Mouse (Mus musculus) C2C12 (cell line): ENCODE measurements around the gene Nol4l. TPM values are rescaled to one million over a fixed set of nuclear protein-coding genes. Genes with fewer than 3 reads are reported as not detected.

Source experiments
- H3K27me3 ChIP-seq: one replicate; pipeline ENCODE4 v1.6.1; 2011; ENCODE audit not compliant: control insufficient read depth, insufficient read depth, insufficient read length
- H3K36me3 ChIP-seq: one replicate; pipeline ENCODE4 v1.6.1; 2011; ENCODE audit not compliant: control insufficient read depth, insufficient read depth
- H3K4me3 ChIP-seq: one replicate; pipeline ENCODE4 v1.5.1; 2011; ENCODE audit warnings: mild to moderate bottlenecking, control low read depth; ENCODE audit not compliant: poor library complexity, insufficient read depth, severe bottlenecking
- H3K79me2 ChIP-seq: one replicate; pipeline ENCODE4 v1.6.1; 2011; ENCODE audit not compliant: control insufficient read depth, insufficient read depth
- H3K79me3 ChIP-seq: one replicate; pipeline ENCODE4 v1.6.1; 2011; ENCODE audit warnings: low read depth, control low read depth
- H3ac ChIP-seq: one replicate; pipeline ENCODE3; 2011; ENCODE audit warnings: low read depth; ENCODE audit not compliant: control insufficient read depth, insufficient read length
- CEBPB ChIP-seq: IDR thresholded peaks from one replicate; pipeline ENCODE4 v1.6.1; 2011; ENCODE audit warnings: low read depth, mild to moderate bottlenecking, control low read depth, moderate library complexity
- CTCF ChIP-seq: IDR thresholded peaks from one replicate; pipeline ENCODE4 v1.5.1; 2011; ENCODE audit not compliant: control insufficient read depth, insufficient read depth, insufficient read length
- FOSL1 ChIP-seq: IDR thresholded peaks from one replicate; pipeline ENCODE4 v1.8.0; 2011; ENCODE audit warnings: mild to moderate bottlenecking, low read length; ENCODE audit not compliant: poor library complexity, insufficient read depth, severe bottlenecking
- MAX ChIP-seq: IDR thresholded peaks from one replicate; pipeline ENCODE4 v1.6.1; 2011; ENCODE audit warnings: mild to moderate bottlenecking, control low read depth
- MYOD1 ChIP-seq: IDR thresholded peaks from one replicate; pipeline ENCODE4 v1.6.1; 2011; ENCODE audit warnings: low read depth; ENCODE audit not compliant: control insufficient read depth, insufficient read length
- MYOG ChIP-seq: IDR thresholded peaks from one replicate; pipeline ENCODE4 v1.6.1; 2011; ENCODE audit not compliant: control insufficient read depth, insufficient read length; ENCODE audit errors: extremely low read depth
- USF1 ChIP-seq: IDR thresholded peaks from one replicate; pipeline ENCODE4 v1.6.1; 2011; ENCODE audit warnings: low read depth, mild to moderate bottlenecking, control low read depth, moderate library complexity
- polyA plus RNA-seq: library from polyadenylated mRNA; unstranded; fragments of >200 nt; fragmentation: generic; extraction: Trizol; gene quantifications from one replicate; pipeline ENCODE4 v1.2.1, GENCODE M21; 2012; ENCODE audit warnings: missing spikeins

Gene Nol4l
- polyA plus RNA-seq, 1 experiment = 0.42 TPM

GRCm38 (mm10) chr2:153484071-153484470 lies 45.7 kb downstream of the Nol4l start:
- Histone ChIP-seq H3K79me2 (no peaks in the 10 kb centered on the region), H3K4me3 (no peak overlapping the region), H3K27me3 (peaks cover 30% of the 10 kb centered on the region), H3ac (no peak overlapping the region), H3K79me3 (no peaks in the 10 kb centered on the region), H3K36me3 (no peaks in the 10 kb centered on the region)
- TF ChIP-seq CTCF (no peak), MYOD1 (no peak), CEBPB (no peak), USF1 (no peak), MAX (no peak), MYOG (no peak), FOSL1 (no peak)

GRCm38 (mm10) chr2:153483118-153483983 lies 46.4 kb downstream of the Nol4l start:
- no peaks in the 10 kb centered on the region for H3K79me2 ChIP-seq
- H3K27me3 ChIP-seq = peaks cover 30% of the 10 kb centered on the region
- no peak for TF ChIP-seq CEBPB
- no peak for TF ChIP-seq FOSL1
- no peak for TF ChIP-seq MAX
- TF ChIP-seq USF1 = no peak
- no peak for TF ChIP-seq CTCF
- no peak for TF ChIP-seq MYOG
- no peak for TF ChIP-seq MYOD1
- H3K36me3 ChIP-seq = no peaks in the 10 kb centered on the region
- no peak overlapping the region for H3ac ChIP-seq
- no peak overlapping the region for H3K4me3 ChIP-seq
- H3K79me3 ChIP-seq = no peaks in the 10 kb centered on the region

- no peaks in the 10 kb centered on the region for H3K79me3 ChIP-seq
- TF ChIP-seq USF1 (no peak), CTCF (no peak), MYOD1 (no peak)
- H3K36me3 ChIP-seq = no peaks in the 10 kb centered on the region
Measured at GRCm38 (mm10) chr2:153481861-153482120, 48.0 kb downstream of the Nol4l start.

GRCm38 (mm10) chr2:153481108-153481860 lies 48.5 kb downstream of the Nol4l start:
- Histone ChIP-seq H3K36me3 (no peaks in the 10 kb centered on the region), H3K27me3 (peaks cover 32% of the 10 kb centered on the region), H3K79me2 (no peaks in the 10 kb centered on the region), H3K79me3 (no peaks in the 10 kb centered on the region), H3K4me3 (no peak overlapping the region), H3ac (no peak overlapping the region)
- no peak for TF ChIP-seq MYOG
- TF ChIP-seq USF1 = no peak
- TF ChIP-seq FOSL1 = no peak
- TF ChIP-seq CEBPB = no peak
- TF ChIP-seq CTCF = no peak
- TF ChIP-seq MAX = no peak
- TF ChIP-seq MYOD1 = no peak

More at GRCm38 (mm10) chr2:153481861-153482120, 48.0 kb downstream of the Nol4l start:
- H3ac ChIP-seq = no peak overlapping the region
- H3K27me3 ChIP-seq = peaks cover 30% of the 10 kb centered on the region
- H3K79me2 ChIP-seq = no peaks in the 10 kb centered on the region
- no peak overlapping the region for H3K4me3 ChIP-seq

- TF ChIP-seq CTCF (no peak), MYOG (no peak), USF1 (no peak), FOSL1 (no peak), CEBPB (no peak), MAX (no peak), MYOD1 (no peak)
- H3ac ChIP-seq = no peak overlapping the region
- H3K4me3 ChIP-seq = no peak overlapping the region
- H3K79me3 ChIP-seq = no peaks in the 10 kb centered on the region
- no peaks in the 10 kb centered on the region for H3K36me3 ChIP-seq
- H3K27me3 ChIP-seq = peaks cover 21% of the 10 kb centered on the region
- H3K79me2 ChIP-seq = no peaks in the 10 kb centered on the region
Measured at GRCm38 (mm10) chr2:153479486-153479885, 50.3 kb downstream of the Nol4l start.
